Mouse (Mus musculus) right cerebral cortex, adult 18-20 months (tissue): ENCODE measurements around the gene Rab22a.
"Not testable (repeated sequence)": the region's sequence is repeated elsewhere in the genome, so short reads cannot be mapped to it uniquely, and the experiment has no call there.

Experiments used
- DNase-seq: peaks from one replicate; pipeline ENCODE4 v3.0.0; 2022; ENCODE audit warnings: mixed read lengths

Gene Rab22a

GRCm38 (mm10) chr2:173672328-173672896 is 12.9 kb downstream of the Rab22a start:
- DNase-seq, result no peak

- no peak for DNase-seq
Measured at GRCm38 (mm10) chr2:173673469-173673868, 13.9 kb downstream of the Rab22a start.

GRCm38 (mm10) chr2:173678593-173678992 is 19.0 kb downstream of the Rab22a start:
- DNase-seq, result no peak

GRCm38 (mm10) chr2:173679217-173679616 is 19.7 kb downstream of the Rab22a start:
- no peak for DNase-seq

GRCm38 (mm10) chr2:173680153-173680552 is 20.6 kb downstream of the Rab22a start:
- no peak for DNase-seq

GRCm38 (mm10) chr2:173682773-173683172 is 23.2 kb downstream of the Rab22a start:
- no peak for DNase-seq

- DNase-seq, result no peak
Measured at GRCm38 (mm10) chr2:173685781-173686361, 26.3 kb downstream of the Rab22a start.

GRCm38 (mm10) chr2:173687363-173687762 is 27.8 kb downstream of the Rab22a start:
- no peak for DNase-seq

GRCm38 (mm10) chr2:173689835-173690234 is 30.3 kb downstream of the Rab22a start:
- DNase-seq, result no peak

- DNase-seq, result no peak
Measured at GRCm38 (mm10) chr2:173691748-173692147, 32.2 kb downstream of the Rab22a start.

GRCm38 (mm10) chr2:173692693-173693092 is 33.1 kb downstream of the Rab22a start:
- no peak for DNase-seq

GRCm38 (mm10) chr2:173698850-173699249 is 39.3 kb downstream of the Rab22a start:
- DNase-seq, result peak; percentile 14

GRCm38 (mm10) chr2:173702096-173702866 is 42.7 kb downstream of the Rab22a start:
- DNase-seq, result peak; percentile 16

- no peak for DNase-seq
Measured at GRCm38 (mm10) chr2:173702867-173703237, 43.3 kb downstream of the Rab22a start.

- no peak for DNase-seq
Measured at GRCm38 (mm10) chr2:173705827-173706551, 46.4 kb downstream of the Rab22a start.

- DNase-seq, result not testable (repeated sequence)
Measured at GRCm38 (mm10) chr2:173707626-173708025, 48.1 kb downstream of the Rab22a start.

GRCm38 (mm10) chr2:173710193-173710592 is 50.6 kb downstream of the Rab22a start:
- DNase-seq, result no peak

GRCm38 (mm10) chr2:173712656-173713055 is 53.1 kb downstream of the Rab22a start:
- DNase-seq, result no peak

GRCm38 (mm10) chr2:173713241-173713640 is 53.7 kb downstream of the Rab22a start:
- DNase-seq, result no peak

GRCm38 (mm10) chr2:173714620-173715218 is 55.2 kb downstream of the Rab22a start:
- no peak for DNase-seq

- DNase-seq, result no peak
Measured at GRCm38 (mm10) chr2:173716966-173717365, 57.4 kb downstream of the Rab22a start.

- not testable (repeated sequence) for DNase-seq
Measured at GRCm38 (mm10) chr2:173719115-173719514, 59.6 kb downstream of the Rab22a start, which contains the start of gene 1700010B08Rik. Gene 1700010B08Rik (plus strand): TSS chr2:173719415.
